Mouse (Mus musculus) Muller cell, postnatal 12 days (primary cell): Measurements from ENCODE around the gene Rngtt.
"Not testable (repeated sequence)": the region's sequence is repeated elsewhere in the genome, so short reads cannot be mapped to it uniquely, and the experiment has no call there.

Experiments used
- DNase-seq: peaks from one replicate; pipeline ENCODE4 v3.0.0-alpha.2; 2015; ENCODE audit errors: inconsistent ontology term

Gene Rngtt

DNA sequence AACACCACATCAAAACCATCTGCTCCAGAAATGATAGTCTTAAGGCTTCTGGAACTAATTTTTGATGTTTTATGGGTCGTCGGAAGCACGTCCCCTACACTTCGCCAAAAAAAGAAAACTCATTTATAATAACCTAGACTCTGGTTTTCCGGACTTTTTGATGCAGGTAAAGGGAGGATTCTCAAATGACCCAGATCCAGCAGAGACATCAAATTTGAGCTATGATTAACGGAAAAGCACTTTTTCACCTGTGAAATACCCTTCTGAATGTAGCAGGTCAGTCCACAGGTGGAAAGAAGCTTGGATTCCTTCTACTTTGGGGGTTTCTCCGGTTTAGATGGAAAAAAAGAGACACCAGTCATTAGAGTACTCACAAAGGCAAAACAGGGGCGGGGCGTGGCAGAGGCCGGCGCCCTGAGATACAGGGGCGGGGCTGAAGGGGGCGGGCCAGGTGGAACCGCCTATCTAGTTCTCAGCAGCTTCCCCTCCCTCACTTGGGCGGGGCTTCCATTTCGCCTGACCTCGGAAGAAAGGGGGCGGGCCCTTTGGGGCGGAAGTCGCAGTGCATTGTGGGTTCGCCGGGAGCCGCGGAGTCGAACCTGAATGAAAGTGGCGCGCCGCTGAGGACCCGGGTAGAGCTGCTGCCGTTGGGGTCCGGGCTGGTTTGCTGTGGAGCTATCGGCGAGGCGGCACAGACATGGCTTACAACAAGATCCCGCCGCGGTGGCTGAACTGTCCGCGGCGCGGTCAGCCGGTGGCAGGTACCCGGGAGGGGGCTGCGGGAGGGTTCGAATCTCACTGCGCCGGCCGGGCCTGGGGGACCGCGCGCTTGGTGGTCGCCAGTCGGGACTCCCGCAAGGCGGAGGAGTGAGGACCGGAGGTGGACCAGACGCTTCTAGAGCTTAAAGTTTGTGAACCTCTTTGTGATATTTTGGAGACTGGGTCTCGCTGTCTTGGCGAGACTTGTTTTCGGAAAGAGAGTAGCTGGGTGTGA is at the start of gene Rngtt:
Rngtt (plus strand) TSS at position 548 of the 994 bp plus-strand sequence.
- peak; percentile 98 for DNase-seq

DNA sequence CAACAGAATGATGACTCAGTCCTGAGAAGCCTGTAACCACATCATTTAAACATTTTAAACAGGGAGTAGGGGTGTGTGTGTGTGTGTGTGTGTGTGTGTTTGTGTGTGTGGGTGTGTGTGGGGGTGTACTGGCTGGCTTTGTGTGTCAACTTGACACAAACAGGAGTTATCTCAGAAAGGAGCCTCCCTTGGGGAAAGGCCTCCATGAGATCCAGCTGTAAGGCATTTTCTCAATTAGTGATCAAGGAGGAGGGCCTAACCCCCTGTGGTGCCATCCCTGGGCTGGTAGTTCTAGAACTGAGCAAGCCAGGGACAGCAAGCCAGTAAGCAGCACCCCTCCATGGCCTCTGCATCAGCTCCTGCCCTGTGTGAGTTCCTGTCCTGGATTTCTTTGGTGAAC is 49.8 kb upstream of the Rngtt start:
- DNase-seq: peak; percentile 34

GRCm38 (mm10) chr4:33261311-33261753 is 48.8 kb upstream of the Rngtt start:
- peak; percentile 95 for DNase-seq

- no peak for DNase-seq
Observed at GRCm38 (mm10) chr4:33262897-33263296, 47.2 kb upstream of the Rngtt start.

- no peak for DNase-seq
Observed at GRCm38 (mm10) chr4:33264979-33265726, 45.0 kb upstream of the Rngtt start.

- DNase-seq: no peak
Observed at GRCm38 (mm10) chr4:33270386-33271314, 39.5 kb upstream of the Rngtt start.

- no peak for DNase-seq
Observed at GRCm38 (mm10) chr4:33273437-33273836, 36.7 kb upstream of the Rngtt start.

DNA sequence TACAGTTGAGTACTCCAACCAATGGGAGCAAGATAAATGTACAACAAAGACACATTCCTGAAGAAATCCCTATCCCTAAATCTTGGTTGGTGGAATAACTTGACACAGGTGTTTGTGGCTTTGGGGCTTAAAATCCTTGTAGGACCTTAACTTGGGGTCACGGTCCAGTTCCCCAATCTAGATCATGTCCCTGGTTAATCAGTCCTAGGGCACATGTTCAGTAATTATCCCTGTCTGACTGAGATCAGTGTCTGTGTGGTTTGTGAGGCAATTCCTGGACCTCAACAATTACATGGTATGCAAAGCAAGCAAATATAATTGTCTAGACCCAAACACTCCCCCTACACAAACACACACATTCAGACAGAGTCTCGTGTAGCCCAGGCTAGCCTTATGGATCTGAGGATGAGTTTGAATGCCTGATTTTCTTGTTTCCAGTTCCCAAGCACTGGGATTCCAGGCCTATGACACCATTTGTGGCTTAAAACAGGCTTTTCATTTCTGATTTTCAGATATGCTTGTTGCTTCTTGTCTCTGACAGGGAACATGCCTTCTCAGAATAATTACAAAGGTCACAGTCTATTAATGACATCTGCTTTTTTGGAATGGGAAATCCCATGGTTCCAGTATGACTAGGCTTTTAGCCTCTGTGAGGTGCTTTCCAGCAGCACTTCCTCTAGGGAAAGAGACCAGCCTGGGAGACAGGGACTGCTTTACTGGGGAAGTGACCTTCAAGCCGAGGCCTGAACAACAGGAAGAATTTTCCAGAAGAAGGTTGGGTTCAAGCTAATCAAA is 28.0 kb upstream of the Rngtt start:
- peak; percentile 17 for DNase-seq

DNA sequence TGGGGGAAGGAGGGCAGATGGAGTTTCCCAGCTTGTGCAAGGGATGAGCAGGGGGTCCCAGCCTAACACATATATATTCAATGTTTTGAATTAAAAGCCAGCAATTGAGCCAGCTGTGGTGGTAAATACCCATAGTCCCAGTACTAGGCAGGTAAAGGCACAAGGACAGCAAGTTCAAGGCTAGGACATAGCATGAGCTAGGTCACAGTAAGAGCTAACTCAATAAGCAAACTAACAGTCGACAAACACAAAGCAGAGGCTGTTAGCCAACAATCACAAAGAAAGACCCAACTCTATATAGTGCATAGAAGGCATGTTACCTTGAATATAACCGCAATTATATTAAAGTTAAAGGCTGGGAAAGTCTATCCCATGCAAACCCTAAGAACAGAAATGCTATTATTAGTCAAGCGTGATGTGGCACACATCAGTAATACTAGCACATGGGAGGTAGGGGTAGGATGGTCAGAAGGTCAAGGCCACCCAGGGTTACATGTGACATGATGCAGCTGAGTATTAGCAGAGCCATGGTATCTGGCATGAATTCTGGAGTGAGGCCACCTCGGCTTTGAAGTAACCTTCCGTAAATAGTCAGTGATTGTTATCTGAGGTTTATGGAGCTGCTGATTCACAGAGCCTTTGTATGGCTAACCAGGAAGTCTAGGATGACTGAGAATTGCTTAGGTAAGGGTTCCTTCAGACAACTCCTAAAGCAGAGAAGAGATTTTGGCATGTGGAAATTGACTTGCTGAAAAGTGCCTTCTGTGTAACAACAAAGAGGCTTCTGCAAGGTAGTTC is 25.8 kb upstream of the Rngtt start:
- peak; percentile 7 for DNase-seq

DNA sequence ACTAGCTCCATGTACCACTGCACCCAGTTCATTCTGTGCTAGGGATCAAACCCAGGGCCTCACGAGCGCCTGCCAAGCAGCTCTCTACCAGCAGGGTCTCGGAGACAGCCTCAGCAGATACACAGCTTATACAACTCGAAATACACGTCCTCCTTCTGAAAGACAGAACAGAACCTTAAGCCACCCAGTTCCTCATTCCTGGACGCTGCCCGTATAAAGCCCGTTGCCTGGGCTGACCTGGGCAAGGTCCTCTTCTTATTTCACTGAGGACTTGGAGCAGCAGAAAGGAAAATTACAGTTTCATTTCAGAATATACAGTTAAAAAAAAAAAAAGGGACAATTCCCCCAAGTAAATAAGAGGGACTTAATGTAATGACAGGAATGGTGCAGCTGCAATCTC is 24.7 kb upstream of the Rngtt start:
- DNase-seq: no peak

DNA sequence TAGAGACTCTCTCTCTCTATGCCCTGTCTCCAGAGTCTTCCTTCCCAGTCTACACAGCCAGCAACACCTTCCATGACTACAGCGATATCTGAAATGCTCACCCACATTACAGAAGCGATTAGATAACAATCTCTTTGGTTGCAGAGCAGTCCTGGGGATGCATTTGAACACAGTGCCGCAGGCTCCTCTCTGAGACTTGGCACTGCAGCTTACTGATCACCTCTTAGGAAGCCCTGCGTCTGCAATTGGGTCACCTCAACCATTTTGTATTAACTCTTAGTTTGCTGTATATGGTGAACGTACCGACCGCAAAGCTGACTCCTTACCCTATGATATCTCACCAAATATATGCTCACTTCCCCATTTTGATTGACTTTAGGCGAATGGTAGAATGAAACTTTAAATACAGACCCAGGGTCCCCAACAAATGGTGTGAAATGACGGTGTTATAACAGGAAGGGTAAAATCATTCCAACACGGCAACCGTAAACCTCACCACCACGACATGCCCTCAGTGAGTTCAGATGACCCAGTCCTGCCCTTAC is 20.9 kb upstream of the Rngtt start:
- DNase-seq: no peak

GRCm38 (mm10) chr4:33290002-33290401 is 20.1 kb upstream of the Rngtt start, which contains the start of gene Pnrc1:
Gene Pnrc1 (minus strand): TSS chr4:33290163.
- peak; percentile 73 for DNase-seq

DNA sequence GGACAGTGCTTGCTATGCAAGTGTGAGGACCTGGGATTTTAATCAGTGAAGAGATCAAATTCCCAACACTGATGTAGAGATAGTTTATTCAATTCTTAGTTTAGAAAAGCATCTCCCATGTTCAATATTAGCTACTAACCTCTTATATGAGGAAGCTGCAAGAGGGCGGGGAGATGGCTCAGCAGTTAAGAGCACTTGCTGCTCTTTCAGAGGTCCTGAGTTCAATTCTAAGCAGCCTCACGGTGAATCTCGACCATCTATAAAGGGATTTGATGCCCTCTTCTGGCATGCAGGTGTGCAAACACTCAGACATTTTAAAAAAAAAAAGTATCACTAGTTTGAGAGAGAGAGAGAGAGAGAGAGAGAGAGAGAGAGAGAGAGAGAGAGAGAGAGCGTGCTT is 19.2 kb upstream of the Rngtt start:
- DNase-seq: no peak

DNA sequence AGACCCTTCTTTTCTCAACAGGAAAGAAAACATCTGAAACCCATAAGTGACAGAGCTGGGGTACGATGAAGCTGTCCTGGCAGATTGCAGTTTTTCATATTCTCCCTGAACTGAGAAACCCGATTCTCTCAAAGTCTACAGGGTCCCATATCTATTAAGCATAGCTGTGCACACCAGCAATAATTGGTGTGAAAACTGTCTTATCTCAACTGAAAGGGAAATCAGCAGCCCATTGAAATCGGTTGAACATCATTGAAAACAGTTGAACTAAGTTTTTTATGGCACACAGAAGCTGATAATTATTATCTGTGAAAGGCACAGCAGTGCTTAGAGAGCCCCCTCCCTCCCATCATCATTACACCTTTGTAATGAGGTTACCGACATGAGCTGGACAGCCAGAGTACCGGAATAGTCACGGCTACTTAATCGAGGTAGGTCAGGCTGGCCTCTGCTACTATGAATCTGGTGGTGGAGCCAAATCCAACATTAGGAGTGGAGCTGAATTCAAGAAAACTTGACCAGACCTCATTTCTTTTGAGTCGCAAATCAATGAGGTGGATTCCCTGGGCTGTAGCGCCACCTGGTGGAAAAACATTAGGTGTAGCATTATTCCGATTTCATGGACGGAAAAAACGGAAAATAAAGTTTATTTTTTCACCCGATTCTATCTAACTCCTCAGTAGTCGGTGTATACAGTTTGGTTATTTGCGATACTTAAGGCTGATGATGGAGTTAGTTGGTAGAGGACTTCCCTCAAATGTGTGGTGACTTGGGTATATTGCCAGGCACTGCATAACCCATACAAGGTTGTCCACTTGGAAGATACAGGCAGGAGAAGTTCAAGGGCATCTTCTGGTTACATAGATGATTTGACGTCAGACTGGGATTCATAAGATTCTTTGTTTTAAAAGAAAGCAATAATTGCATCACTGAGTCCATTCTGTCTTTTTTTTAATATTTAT is 17.4 kb upstream of the Rngtt start:
- peak; percentile 58 for DNase-seq

DNA sequence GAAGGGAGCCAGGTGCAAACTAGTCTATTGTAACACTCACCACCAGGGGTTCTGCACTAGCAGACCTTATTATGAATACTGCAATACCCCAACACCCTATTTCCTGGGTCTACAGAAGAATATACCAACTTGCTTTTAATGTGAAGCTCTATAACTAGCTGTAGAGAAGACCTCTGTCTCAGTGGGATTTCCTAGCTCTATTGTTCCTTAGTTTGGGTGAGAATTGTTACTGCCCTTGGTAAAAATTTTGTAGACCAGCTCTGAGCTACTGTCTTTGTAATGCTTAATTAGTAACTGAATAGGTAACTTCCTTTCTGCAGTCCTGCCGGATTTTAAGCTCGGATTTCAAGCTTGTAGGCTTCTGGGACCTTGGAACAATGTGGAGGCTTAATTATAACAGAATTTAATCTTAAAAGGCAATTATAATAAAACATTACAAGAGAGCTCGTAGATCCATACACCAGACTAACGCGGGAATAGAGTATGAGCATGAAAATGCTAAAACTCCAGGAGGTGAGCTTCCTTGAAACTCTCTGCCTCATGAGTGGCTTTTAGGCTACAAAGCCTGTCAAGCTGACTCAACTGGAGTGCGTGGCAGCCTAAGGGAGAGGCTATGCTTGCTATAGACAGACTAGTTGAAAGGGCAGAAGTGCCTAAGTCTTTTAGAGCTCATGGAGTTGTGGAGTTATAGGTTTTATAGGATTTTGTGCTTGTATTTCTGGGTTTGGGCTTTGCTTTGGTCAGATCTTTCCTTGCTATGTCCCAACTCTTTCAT is 9.0 kb upstream of the Rngtt start:
- not testable (repeated sequence) for DNase-seq

DNA sequence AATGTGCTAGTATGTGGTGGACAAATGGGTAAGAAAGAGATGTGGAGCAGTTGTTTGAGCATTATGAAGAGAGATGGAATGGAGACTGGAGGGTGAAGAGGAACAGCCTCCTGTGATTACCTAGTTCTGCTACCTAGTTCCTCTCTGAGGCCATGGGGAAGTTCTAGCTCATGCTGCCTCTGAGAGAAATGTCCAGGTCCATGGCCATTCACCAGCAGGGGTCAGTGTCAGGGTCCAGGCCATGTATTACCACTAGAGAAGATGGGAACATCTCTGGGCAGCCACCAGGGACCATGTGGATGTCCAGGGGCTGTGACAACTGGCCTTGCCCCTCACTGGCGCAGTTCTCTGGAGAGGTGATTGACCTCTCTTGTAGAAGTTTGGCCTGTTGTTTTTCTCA is 7.1 kb upstream of the Rngtt start:
- DNase-seq: no peak

- no peak for DNase-seq
Observed at GRCm38 (mm10) chr4:33307146-33307545, 3.0 kb upstream of the Rngtt start.
